Mouse (Mus musculus) embryonic stem cell, embryonic (primary cell): ENCODE measurements around the gene Cracr2a.

Experiments used
- CTCF ChIA-PET, 4 experiments: fragments of 300-600 bp in 2 of 4; fragments of 350-600 bp in 2 of 4; sonication (Branson Sonifier 250); formaldehyde crosslinking; loops; one replicate each; lab custom pipeline; 2022; ENCODE audit warnings: inconsistent platforms in 2 of 4; lab: Charles Lee
- POLR2A ChIA-PET, 4 experiments: fragments of 300-600 bp in 2 of 4; fragments of 350-600 bp in 2 of 4; sonication (Branson Sonifier 250); formaldehyde crosslinking; loops; one replicate each; lab custom pipeline; 2022; ENCODE audit warnings: antibody characterized with exemption in 4 of 4, inconsistent platforms in 1 of 4; lab: Charles Lee

Gene Cracr2a

DNA sequence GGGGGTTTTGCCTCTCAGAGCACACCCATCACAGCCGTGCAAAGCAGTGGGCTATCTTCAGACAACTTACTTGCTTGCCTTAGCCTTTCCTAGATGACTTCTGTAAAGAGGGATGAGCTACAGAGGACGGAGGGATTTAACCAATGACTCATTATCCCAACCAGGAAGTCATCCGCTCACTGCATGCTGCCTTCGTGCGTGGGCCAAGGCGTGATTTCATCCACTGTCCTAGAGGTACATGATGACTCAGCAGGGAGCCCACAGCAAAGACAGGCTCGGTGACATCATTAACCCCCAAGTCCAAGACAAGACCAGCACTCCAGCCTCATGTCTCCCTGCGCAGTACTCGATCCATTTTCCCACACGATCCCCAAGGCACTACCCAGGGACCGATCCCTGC lies 96.0 kb downstream of the Cracr2a start:
- CTCF ChIA-PET, result interaction anchor here in 1 of 4 experiments (1.0 kb wide), 1 partner anchor 263 kb away, joined by 3 read pairs; no protein-coding TSS in a partner anchor

DNA sequence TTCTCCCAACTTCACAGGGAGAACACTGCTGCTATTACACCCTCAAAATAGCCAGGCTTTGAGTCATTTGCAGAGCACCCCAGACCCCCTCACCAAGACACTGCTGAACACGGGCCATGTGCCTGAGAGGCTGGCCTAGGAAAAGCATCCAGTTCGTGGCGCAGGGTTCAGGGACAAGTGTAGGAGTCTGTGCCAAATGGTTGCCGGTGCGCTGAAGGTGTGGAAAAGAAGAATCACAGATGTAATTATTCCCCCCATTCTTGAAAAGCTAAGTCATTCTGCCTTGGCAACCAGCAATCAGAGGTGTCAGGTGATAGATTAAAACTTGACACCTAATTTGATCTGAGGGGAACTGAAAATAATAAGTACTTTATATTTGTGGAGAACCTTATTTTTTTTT lies 98.3 kb downstream of the Cracr2a start:
- POLR2A ChIA-PET, result interaction anchor here in 1 of 4 experiments (0.7 kb wide), 1 partner anchor 38 kb away, joined by 5 read pairs; no protein-coding TSS in a partner anchor

More for the DNA sequence above, 96.0 kb downstream of the Cracr2a start:
- POLR2A ChIA-PET, result interaction anchor here in 1 of 4 experiments (0.6 kb wide), 1 partner anchor 352 kb away, joined by 3 read pairs; no protein-coding TSS in a partner anchor

DNA sequence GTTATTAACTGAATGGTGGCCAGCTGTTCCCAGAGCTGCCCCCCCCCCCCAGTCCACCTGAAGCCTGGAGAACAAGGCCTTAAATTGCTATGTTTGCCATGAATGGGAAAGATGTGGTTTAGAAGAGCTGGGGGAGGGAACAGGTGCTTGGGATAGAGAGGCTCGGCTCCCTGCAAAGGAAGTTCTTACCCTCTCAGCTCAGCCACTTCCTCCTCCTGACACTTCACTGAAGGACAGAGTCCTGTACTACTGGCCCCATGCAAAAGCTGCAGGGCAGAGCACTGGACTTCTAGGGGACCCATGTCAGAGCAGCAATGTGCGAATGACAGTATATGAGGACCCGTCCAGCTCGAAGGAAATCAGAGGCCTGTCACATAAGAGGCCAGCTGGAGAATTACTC lies 98.8 kb downstream of the Cracr2a start:
- ChIA-PET CTCF (interaction anchor here in 2 of 4 experiments (0.6 to 0.7 kb wide), 2 partner anchors 18 to 509 kb away, joined by 3 read pairs; no protein-coding TSS in a partner anchor), POLR2A (no interaction called here)

More for the DNA sequence above, 98.3 kb downstream of the Cracr2a start:
- CTCF ChIA-PET, result interaction anchor here in 3 of 4 experiments (0.5 to 0.7 kb wide), 3 partner anchors 17 to 509 kb away, joined by 3 to 10 read pairs (median 3); no protein-coding TSS in a partner anchor

DNA sequence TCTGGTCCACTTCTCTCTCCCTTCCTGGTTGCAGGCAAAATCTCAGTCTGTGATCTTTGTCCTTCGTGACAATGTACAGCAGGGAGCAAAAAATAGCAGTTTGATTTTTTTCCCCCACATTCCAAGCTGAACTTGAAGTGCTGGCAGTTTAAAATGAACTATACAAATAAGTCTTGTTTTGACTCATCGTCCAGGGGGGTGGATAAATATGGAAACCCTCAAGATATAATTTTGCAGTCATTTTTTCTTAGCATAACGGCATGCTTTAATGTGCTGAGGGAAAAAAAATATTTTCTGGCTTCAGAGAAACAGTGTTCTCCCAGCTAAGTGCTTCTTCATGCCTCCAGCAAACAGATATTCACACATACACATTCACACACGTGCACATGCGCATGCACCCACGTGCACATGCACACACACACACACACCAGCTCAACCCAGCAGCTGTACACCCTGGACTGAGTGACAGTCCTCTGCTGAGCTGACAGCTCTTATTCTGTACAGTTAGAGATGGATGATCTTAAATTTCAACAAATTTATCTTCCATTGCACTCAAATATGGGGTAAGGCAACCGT lies 100.7 kb downstream of the Cracr2a start:
- ChIA-PET POLR2A (interaction anchor here in 1 of 4 experiments (0.9 kb wide), 1 partner anchor 34 kb away, joined by 3 read pairs; no protein-coding TSS in a partner anchor), CTCF (interaction anchor here in 2 of 4 experiments (0.6 kb wide), 2 partner anchors 61 to 120 kb away, joined by 3 read pairs; no protein-coding TSS in a partner anchor)

DNA sequence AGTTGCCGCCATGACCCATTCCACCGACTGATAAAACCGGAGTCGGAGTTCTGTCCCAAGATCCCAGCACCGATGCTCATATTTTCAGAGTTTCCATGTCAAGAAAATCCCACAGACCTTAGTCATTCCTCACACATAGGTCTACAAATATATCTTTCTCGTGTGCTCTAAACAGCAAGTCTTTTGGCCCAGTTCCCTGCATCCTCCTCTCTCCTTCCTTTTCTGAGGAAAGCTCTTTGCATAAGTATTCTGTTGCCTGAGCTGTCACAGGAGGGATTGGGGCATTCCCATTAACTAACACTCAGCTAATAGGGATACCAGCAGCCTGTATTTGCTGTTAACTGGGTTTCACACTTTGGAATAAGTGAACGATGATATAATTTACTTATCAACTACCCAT lies 102.1 kb downstream of the Cracr2a start:
- CTCF ChIA-PET, result interaction anchor here in 1 of 4 experiments (1.1 kb wide), 1 partner anchor 13 kb away, joined by 3 read pairs; no protein-coding TSS in a partner anchor
- POLR2A ChIA-PET, result interaction anchor here in 1 of 4 experiments (0.5 kb wide), 1 partner anchor 72 kb away, joined by 4 read pairs; no protein-coding TSS in a partner anchor

DNA sequence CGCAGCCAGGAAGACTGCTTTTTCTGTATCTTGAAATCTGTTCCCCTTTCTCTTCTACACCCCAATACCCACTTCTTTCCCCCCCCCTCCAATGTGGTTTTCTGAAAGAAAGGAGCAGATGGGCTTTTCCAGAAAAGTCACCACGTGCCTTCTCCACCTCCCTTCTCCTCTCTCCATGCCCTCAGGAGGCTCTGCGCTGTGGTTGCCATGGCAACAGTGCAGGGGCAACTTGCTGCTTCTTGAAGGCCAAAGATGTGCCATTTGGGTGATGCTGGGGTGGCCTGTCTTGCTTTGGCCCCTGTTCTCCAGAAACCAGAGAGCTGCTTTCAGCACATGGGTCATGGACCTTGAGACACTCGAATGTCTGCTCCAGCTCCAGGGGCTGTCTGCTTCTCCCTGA lies 108.2 kb downstream of the Cracr2a start:
- CTCF ChIA-PET, result interaction anchor here in 3 of 4 experiments (0.6 to 1.5 kb wide), 10 partner anchors 11 to 288 kb away, joined by 3 to 5 read pairs (median 4); partner anchors contain the start of gene Cracr2a (in 1 of the 3)
- POLR2A ChIA-PET, result interaction anchor here in 1 of 4 experiments (2.0 kb wide), 1 partner anchor 101 kb away, joined by 8 read pairs; the partner anchor contains the start of gene Prmt8

DNA sequence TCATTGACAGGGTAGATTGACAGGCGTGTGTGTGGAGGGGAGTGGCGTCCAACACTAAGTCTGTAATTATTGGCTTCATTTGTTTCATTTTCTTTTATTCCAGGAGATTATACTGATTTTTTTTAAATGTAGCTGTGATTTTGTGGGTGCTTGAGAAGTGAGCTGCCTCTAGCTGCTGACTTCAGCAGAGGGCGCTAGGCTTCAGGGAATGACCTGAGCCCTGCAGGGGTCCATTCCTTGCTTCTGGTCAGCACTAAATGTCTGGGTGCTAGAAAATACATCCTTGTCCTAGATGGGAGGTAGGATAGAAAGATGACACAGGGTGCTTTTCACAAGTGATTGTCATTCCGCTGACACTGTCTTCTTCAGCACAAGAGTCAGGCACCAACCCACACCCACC lies 108.9 kb downstream of the Cracr2a start:
- CTCF ChIA-PET, result interaction anchor here (0.6 to 1.5 kb wide), 10 partner anchors 10 to 287 kb away, joined by 3 to 5 read pairs (median 4); partner anchors contain the start of gene Cracr2a (in 1 of the 4)
- POLR2A ChIA-PET, result interaction anchor here in 3 of 4 experiments (0.6 to 2.0 kb wide), 8 partner anchors 9 to 264 kb away, joined by 3 to 8 read pairs (median 3); partner anchors contain the start of gene Prmt8 (in 1 of the 3)

DNA sequence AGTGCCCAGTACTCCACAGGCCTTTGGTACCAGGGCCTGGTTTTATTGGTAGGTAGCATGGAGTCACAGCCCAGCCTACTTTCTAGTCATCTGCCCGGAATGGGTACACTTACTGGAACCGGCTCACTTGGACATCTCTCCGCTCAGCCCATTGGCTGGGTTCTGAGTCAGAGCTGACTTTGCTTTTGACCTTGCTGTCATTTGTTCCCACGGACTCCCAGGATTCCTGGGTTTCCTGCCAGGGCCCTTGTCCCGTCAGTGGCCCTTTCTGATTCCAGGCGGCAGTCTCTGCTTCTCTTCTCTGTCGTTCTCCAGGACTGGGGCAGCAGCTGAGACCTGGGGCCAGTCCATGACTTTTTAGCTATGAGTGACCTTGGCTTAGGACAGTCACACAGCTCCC lies 110.9 kb downstream of the Cracr2a start:
- CTCF ChIA-PET, result interaction anchor here in 1 of 4 experiments (0.6 to 1.3 kb wide), 3 partner anchors 214 to 249 kb away, joined by 3 to 5 read pairs (median 3); no protein-coding TSS in a partner anchor
- POLR2A ChIA-PET, result interaction anchor here in 2 of 4 experiments (1.1 to 1.4 kb wide), 2 partner anchors 29 kb away, joined by 3 to 5 read pairs; no protein-coding TSS in a partner anchor

DNA sequence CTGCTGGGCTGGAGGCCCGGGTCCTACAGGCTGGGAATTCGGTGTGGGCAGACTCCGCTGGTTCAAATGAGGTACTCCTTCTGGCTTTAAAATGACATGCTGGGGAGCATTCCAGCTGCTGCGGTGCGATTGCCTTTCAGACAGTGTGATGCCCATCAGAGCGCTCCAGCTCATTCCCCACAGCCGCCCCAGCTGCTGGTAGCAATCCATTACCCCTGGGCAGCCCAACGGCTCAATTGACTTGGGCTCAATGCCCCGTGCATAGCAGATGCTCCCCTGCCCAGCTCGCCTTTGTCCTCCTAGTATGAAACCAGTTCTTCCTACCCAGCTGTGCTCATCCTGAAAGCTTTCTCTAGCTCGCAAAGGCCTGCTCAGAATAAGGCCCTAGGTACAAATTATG lies 115.7 kb downstream of the Cracr2a start:
- CTCF ChIA-PET, result interaction anchor here in 2 of 4 experiments (0.5 to 0.8 kb wide), 2 partner anchors 41 to 859 kb away, joined by 3 to 6 read pairs; no protein-coding TSS in a partner anchor
- POLR2A ChIA-PET, result no interaction called here

DNA sequence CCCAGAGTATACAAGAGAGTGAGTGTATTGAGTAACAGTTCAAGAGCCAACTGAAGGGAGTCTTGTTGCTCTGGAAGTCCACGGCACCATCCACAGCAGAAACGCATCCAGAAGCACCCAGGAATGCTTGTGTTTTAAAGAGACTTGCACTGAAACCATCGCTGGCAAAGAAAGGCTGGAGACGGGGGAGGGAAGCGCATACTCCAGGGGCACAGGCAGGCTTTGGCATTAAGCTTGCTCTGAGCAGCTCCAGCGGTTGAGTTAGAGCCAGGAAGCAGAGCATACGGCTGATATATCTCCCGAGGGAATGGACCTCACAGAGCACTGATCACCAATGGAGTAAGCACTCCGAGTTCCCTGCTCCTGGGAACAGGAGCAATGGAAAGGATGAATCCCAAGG lies 117.2 kb downstream of the Cracr2a start:
- CTCF ChIA-PET, result no interaction called here
- POLR2A ChIA-PET, result interaction anchor here in 1 of 4 experiments (0.7 kb wide), 1 partner anchor 14 kb away, joined by 4 read pairs; no protein-coding TSS in a partner anchor

DNA sequence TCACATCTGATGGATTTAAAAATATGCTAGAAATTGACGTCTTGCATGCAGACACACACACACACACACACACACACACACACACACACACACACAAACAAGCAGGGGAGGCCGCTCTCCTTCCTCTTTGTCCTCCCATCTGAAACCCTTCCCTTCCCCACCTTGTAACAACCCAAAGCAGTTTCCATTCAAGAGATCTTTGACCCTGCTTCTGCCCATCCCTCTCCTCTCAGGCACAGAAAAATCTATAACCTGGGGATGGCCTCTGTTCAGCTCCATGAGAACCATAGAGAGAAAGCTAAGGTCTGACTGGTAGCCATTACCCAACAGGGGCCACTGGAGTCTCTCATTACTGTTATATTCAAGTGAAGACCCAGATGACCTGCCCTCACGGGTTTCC lies 117.9 kb downstream of the Cracr2a start:
- CTCF ChIA-PET, result no interaction called here
- POLR2A ChIA-PET, result interaction anchor here in 2 of 4 experiments (0.7 kb wide), 2 partner anchors 13 to 96 kb away, joined by 4 to 9 read pairs; no protein-coding TSS in a partner anchor

DNA sequence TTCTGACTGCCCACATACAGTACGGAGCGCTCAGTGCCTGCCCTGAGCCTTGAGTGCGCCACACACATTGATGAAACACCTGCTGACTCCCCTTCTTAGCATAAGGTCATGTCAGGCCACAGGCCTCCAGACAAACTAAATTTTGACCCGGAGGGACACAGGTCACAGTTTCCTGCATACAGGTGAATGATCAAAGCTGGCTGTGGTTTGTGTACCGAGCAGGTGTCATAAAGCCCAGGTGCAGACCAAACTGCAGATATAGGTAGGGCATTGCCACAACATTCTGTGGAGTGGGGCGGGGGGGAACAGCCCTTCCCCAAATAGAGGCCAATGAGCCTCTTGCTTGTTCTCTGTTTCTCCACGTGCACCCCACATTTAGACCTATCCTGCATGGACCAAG lies 119.6 kb downstream of the Cracr2a start:
- ChIA-PET POLR2A (no interaction called here), CTCF (no interaction called here)

DNA sequence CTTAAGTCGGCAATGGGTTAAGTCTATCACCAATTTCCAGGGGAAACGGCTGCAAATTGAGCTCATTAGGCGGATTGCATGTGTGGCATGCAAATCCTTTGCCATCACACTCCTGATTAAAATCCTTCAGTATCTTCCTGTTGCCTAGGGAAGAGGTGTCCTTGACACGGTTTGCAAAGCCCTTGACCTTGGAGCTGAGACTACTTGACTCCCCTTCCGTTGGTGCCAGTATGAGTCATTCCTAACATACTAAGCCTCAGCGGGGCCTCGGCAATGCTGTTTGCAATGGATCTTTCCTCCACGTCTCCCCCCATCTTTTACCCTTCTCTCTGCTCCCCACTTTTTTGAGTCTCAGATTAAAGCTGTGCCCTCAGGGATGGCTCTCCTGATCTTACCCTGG lies 122.4 kb downstream of the Cracr2a start:
- POLR2A ChIA-PET, result interaction anchor here in 2 of 4 experiments (0.5 to 1.7 kb wide), 5 partner anchors 13 to 87 kb away, joined by 3 to 7 read pairs (median 3); no protein-coding TSS in a partner anchor
- CTCF ChIA-PET, result no interaction called here

DNA sequence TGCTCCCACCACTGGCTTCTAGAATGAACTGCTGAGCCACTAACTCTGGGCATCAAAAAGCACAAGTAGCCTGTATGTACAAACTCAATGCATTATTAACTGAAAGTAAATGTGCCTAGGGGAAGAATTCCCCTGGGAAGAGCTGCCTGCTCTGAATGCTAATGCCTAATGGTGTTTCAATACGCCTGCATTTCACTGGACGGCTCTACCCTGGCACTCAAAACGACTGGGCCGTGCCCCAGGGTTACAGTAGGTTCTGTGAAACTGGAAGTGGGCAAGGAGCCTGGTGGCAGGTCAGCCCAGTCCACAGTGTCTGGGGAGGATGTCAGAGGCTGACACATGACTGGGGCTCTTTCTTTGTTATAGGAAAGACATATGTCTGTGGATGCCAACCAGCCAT lies 123.8 kb downstream of the Cracr2a start:
- ChIA-PET CTCF (no interaction called here), POLR2A (interaction anchor here in 1 of 4 experiments (1.7 kb wide), 1 partner anchor 16 kb away, joined by 6 read pairs; no protein-coding TSS in a partner anchor)

DNA sequence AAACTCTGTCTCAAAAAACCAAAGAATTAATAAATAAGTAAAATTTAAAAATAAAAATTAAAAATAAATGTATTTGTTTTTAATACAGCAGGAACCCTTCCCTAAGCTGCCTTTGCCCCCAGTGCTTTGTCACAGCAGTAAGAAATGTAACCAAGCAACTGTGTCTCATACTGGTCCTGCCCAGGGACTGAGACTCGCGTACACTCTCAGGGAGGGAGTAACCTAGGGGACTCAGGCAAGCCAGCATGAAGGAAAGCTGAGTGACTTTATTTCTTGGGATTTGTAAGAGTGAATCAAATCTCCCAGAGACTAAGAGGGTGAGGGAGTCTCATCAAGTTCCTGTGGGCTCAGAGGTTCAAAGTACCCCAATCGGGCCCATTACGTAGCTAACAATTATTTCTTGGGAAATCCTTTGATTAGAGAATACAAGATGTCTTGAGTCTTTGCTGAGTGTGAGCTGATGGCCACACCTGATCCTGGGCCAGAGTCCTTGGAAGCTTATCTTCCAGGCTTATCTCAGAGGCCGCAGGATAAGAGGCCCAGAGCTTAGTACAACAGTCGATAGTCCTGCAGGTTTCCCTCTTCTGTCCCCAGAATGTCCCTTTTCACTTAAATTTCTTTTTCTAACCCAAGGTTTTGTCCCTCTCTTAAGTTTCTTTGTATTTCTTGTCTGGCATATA lies 126.2 kb downstream of the Cracr2a start:
- POLR2A ChIA-PET, result no interaction called here
- CTCF ChIA-PET, result interaction anchor here in 1 of 4 experiments (0.6 kb wide), 1 partner anchor 539 kb away, joined by 5 read pairs; no protein-coding TSS in a partner anchor

DNA sequence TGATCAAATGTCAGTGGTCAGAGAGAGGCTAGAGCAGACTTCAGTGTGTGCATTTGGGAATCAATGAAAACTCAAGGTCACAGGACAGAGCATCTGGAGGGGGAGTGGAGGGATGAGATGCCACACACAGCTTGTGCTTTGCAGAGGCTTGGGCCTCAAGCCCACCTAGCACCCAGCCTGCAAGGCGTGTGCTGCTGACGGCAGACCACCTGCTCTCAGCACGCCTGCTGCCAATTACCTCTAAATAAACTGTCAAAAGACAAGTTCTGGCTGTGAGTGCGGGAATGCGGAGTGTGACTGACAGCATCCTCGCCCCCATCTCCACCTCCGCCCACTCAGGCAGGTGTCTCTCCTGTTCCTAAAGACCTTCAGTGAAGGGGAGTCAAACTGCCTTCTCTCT lies 131.2 kb downstream of the Cracr2a start:
- CTCF ChIA-PET, result interaction anchor here in 2 of 4 experiments (0.6 to 1.1 kb wide), 2 partner anchors 168 to 262 kb away, joined by 3 read pairs; no protein-coding TSS in a partner anchor
- POLR2A ChIA-PET, result interaction anchor here in 3 of 4 experiments (0.5 to 3.5 kb wide), 18 partner anchors 8 to 1263 kb away, joined by 3 to 30 read pairs (median 4); partner anchors contain the start of gene Prmt8 (in 1 of the 3)

DNA sequence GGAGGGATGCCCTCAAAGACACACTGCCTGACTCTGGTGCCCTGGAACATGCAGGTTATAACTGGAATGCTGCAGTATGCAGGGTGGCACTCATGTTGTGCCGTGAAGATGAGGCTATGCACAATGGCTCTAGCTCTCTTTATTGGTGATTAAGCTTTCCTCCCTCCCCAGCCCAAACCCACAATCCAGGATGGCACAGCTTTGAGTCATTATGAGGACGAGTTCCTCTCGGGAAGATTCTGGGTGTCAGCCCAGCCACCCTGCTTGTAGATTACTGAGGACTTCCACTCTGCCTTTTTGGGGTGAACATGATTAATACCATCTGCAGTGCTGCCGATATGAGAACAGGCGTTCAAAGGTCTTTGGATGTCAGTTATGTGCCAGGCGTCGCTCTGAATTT lies 132.5 kb downstream of the Cracr2a start:
- CTCF ChIA-PET, result no interaction called here
- POLR2A ChIA-PET, result interaction anchor here in 2 of 4 experiments (0.6 to 3.4 kb wide), 5 partner anchors 38 to 139 kb away, joined by 3 to 26 read pairs (median 4); no protein-coding TSS in a partner anchor
